7 mouse cellular contexts compared by ENCODE assay signal in the genomic region with DNA sequence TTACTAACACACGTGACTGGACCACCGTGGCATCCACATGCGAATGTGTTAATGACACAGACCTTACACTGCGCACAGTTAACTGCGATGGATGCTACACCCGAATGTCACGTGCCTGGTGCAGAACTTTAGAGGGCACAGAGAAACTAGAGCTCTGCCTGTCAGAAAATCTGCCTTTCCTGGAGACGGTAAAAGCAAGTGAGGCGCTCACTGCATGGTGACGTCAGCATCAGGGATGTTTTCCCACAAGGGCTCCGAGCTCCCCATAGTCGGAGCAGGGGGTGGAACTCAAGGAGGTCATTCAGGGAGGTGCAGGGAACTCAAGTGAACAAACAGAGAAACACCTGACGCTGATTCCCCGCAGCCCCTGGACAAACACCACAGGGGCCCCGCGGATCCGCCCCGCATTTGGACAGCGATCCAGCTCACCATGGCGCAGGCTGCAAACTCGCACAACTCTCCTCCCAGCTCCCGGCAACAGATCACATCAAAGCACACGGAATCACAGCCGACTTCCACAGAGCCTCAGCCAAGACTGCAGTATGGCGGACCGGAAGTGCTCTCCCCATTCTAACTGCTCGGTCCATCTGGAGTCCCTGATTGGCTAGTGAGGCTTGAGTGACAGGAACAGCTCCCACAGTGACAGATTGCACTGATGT. TPM values are rescaled to one million over a fixed set of nuclear protein-coding genes. Genes with fewer than 3 reads are reported as not detected.
DNase-seq lines count a peak whose midpoint lies in the region; ATAC-seq and TF ChIP-seq lines count a peak whose summit lies in the region.

A gene (minus strand): TSS at position 539 of the 659 bp plus-strand sequence.

- no peaks in the 10 kb centered on the region; the same call in none of the 2 replicates for H3K79me2 ChIP-seq in heart, adult 2 months (replicated peaks; ENCODE audit: control insufficient read depth, insufficient read depth, low read length)

- H3K9ac ChIP-seq in embryonic facial prominence, embryonic 12.5 days, result peak within 1 kb of the TSS; percentile 74
- H3K9ac ChIP-seq in heart, adult 2 months (ENCODE audit: low read depth, low read length), result peak within 1 kb of the TSS; percentile 73
- peak within 1 kb of the TSS; percentile 82 for H3K9ac ChIP-seq in limb, embryonic 11.5 days (ENCODE audit: low read length)
- peak within 1 kb of the TSS; percentile 90 for H3K9ac ChIP-seq in midbrain, embryonic 13.5 days (replicated peaks)

- peak; percentile 97 for ATAC-seq in embryonic facial prominence, embryonic 12.5 days (ENCODE audit: insufficient number of reproducible peaks, insufficient read depth, low FRiP score, low TSS enrichment)
- peak; percentile 100 for ATAC-seq in limb, embryonic 11.5 days (ENCODE audit: insufficient number of reproducible peaks, low FRiP score, low TSS enrichment, low read depth)
- ATAC-seq in midbrain, embryonic 13.5 days, result peak; percentile 100

- no peaks in the 10 kb centered on the region for H3K4me1 ChIP-seq in embryonic facial prominence, embryonic 12.5 days
- no peaks in the 10 kb centered on the region for H3K4me1 ChIP-seq in heart, adult 2 months (ENCODE audit: control insufficient read depth, insufficient read depth, low read length)
- no peaks in the 10 kb centered on the region for H3K4me1 ChIP-seq in kidney, adult 2 months (ENCODE audit: control insufficient read depth, insufficient read depth, low read length)
- H3K4me1 ChIP-seq in limb, embryonic 11.5 days (ENCODE audit: control insufficient read depth, insufficient read depth, low read length), result 0 out of 2 replicates have a peak, but pooled peaks cover 3% of the 10 kb centered on the region
- H3K4me1 ChIP-seq in midbrain, embryonic 13.5 days (replicated peaks), result peaks cover 14% of the 10 kb centered on the region
- H3K4me1 ChIP-seq in small intestine, adult 2 months (ENCODE audit: control insufficient read depth, insufficient read depth, insufficient read length, low read length), result peaks cover 3% of the 10 kb centered on the region; the same call in 1 of the 2 replicates

- no peak for TF ChIP-seq CTCF in heart, adult 2 months (IDR thresholded peaks at IDR 0.05)
- no peak for TF ChIP-seq CTCF in kidney, adult 2 months (conservative IDR thresholded peaks at IDR 0.05; ENCODE audit: insufficient read depth, insufficient read length, low read depth, low read length)
- no peak for TF ChIP-seq CTCF in small intestine, adult 2 months (IDR thresholded peaks at IDR 0.05; ENCODE audit: extremely low read depth, insufficient read length, insufficient replicate concordance, low read depth, low read length)

- peaks cover 21% of the 10 kb centered on the region for H3K9me3 ChIP-seq in embryonic facial prominence, embryonic 12.5 days
- no peaks in the 10 kb centered on the region; the same call in 1 of the 2 replicates for H3K9me3 ChIP-seq in limb, embryonic 11.5 days (ENCODE audit: control insufficient read depth, low read length)
- peaks cover 20% of the 10 kb centered on the region for H3K9me3 ChIP-seq in midbrain, embryonic 13.5 days

- intact Hi-C loops in heart, adult 2 months (cut with DNase I), result no loop called here

- TF ChIP-seq EP300 in heart, adult 2 months (IDR thresholded peaks at IDR 0.05; ENCODE audit: insufficient read depth, low read depth, low read length), result no peak

- H3K4me3 ChIP-seq in embryonic facial prominence, embryonic 12.5 days, result peak within 1 kb of the TSS; percentile 77
- H3K4me3 ChIP-seq in heart, adult 2 months, result peak within 1 kb of the TSS; percentile 79
- H3K4me3 ChIP-seq in kidney, adult 2 months (ENCODE audit: insufficient read depth, low read depth, low read length), result peak within 1 kb of the TSS; percentile 67
- H3K4me3 ChIP-seq in limb, embryonic 11.5 days (ENCODE audit: low read depth, low read length), result peak within 1 kb of the TSS; percentile 83
- peak within 1 kb of the TSS; percentile 73 for H3K4me3 ChIP-seq in midbrain, embryonic 13.5 days (replicated peaks)
- peak within 1 kb of the TSS; percentile 95 for H3K4me3 ChIP-seq in small intestine, adult 2 months (ENCODE audit: low read depth, low read length)

- peak; percentile 76 for TF ChIP-seq POLR2A in heart, adult 2 months (IDR thresholded peaks at IDR 0.05; ENCODE audit: insufficient read depth, low read depth, low read length)
- no peak for TF ChIP-seq POLR2A in kidney, adult 2 months (IDR thresholded peaks at IDR 0.05; ENCODE audit: low read depth, low read length)
- TF ChIP-seq POLR2A in small intestine, adult 2 months (IDR thresholded peaks at IDR 0.05; ENCODE audit: low read depth, low read length), result 0 out of 2 replicates have a peak, but pooled peaks have one; percentile 15

- peak; percentile 66 for DNase-seq in adrenal gland, postnatal 25 days
- DNase-seq in heart, adult 2 months, result peak; percentile 73 to 85
- peak; percentile 94 for DNase-seq in kidney, adult 2 months
- DNase-seq in limb, embryonic 11.5 days (ENCODE audit: low spot score), result peak; percentile 83

- WGBS in embryonic facial prominence, embryonic 12.5 days, result 4% methylated on average over 27 of the region's 27 CpGs
- 1% methylated on average over 27 of the region's 27 CpGs for WGBS in heart, adult 2 months
- under 1% methylated on average over 27 of the region's 27 CpGs for WGBS in kidney, adult 2 months
- WGBS in limb, embryonic 11.5 days, result 3% methylated on average over 27 of the region's 27 CpGs
- WGBS in midbrain, embryonic 13.5 days, result 5% methylated on average over 27 of the region's 27 CpGs
- WGBS in small intestine, adult 2 months, result 1% methylated on average over 27 of the region's 27 CpGs

- peak within 1 kb of the TSS; percentile 83 for H3K27ac ChIP-seq in embryonic facial prominence, embryonic 12.5 days
- peak within 1 kb of the TSS; percentile 79 for H3K27ac ChIP-seq in heart, adult 2 months
- H3K27ac ChIP-seq in kidney, adult 2 months (ENCODE audit: insufficient read depth, low read depth, low read length), result no peak within 1 kb of the TSS
- H3K27ac ChIP-seq in limb, embryonic 11.5 days (replicated peaks; ENCODE audit: low read depth, low read length), result 0 out of 2 replicates have a peak within 1 kb of the TSS, but pooled peaks have one; percentile 36
- H3K27ac ChIP-seq in midbrain, embryonic 13.5 days, result peak within 1 kb of the TSS; percentile 84
- peak within 1 kb of the TSS; percentile 33; the same call in 1 of the 2 replicates for H3K27ac ChIP-seq in small intestine, adult 2 months (ENCODE audit: insufficient read depth, low read depth, low read length)

- peaks cover 10% of the 10 kb centered on the region for H3K36me3 ChIP-seq in embryonic facial prominence, embryonic 12.5 days
- no peaks in the 10 kb centered on the region for H3K36me3 ChIP-seq in heart, adult 2 months (ENCODE audit: control insufficient read depth, insufficient read depth, low read length)
- H3K36me3 ChIP-seq in kidney, adult 2 months (ENCODE audit: control insufficient read depth, insufficient read depth, low read length), result no peaks in the 10 kb centered on the region
- peaks cover 2% of the 10 kb centered on the region; the same call in 1 of the 2 replicates for H3K36me3 ChIP-seq in limb, embryonic 11.5 days (ENCODE audit: control insufficient read depth, insufficient read depth, low read length)
- peaks cover 28% of the 10 kb centered on the region for H3K36me3 ChIP-seq in midbrain, embryonic 13.5 days
- 0 out of 2 replicates have a peak, but pooled peaks cover 1% of the 10 kb centered on the region for H3K36me3 ChIP-seq in small intestine, adult 2 months (ENCODE audit: control insufficient read depth, insufficient read depth, low read length)

- peak within 1 kb of the TSS; percentile 64 for H3K4me2 ChIP-seq in embryonic facial prominence, embryonic 12.5 days (replicated peaks)
- peak within 1 kb of the TSS; percentile 54 for H3K4me2 ChIP-seq in limb, embryonic 11.5 days (ENCODE audit: low read depth, severe bottlenecking)
- peak within 1 kb of the TSS; percentile 72 for H3K4me2 ChIP-seq in midbrain, embryonic 13.5 days (replicated peaks)

- H3K27me3 ChIP-seq in embryonic facial prominence, embryonic 12.5 days, result no peaks in the 10 kb centered on the region
- H3K27me3 ChIP-seq in heart, adult 2 months (ENCODE audit: control insufficient read depth, insufficient read depth, low read length), result no peaks in the 10 kb centered on the region
- H3K27me3 ChIP-seq in kidney, adult 2 months (replicated peaks; ENCODE audit: control insufficient read depth, insufficient read depth, low read length), result no peaks in the 10 kb centered on the region
- H3K27me3 ChIP-seq in limb, embryonic 11.5 days (ENCODE audit: control insufficient read depth, insufficient read depth, low read length), result no peaks in the 10 kb centered on the region
- H3K27me3 ChIP-seq in midbrain, embryonic 13.5 days, result no peaks in the 10 kb centered on the region
- no peaks in the 10 kb centered on the region for H3K27me3 ChIP-seq in small intestine, adult 2 months (ENCODE audit: control insufficient read depth, insufficient read depth, low read length)

RNA-seq across cellular contexts. Expression of the gene that starts here (rescaled TPM):
- 6.4 and 7.0 TPM in 2 replicates for total RNA-seq in adrenal gland, postnatal 25 days (2021)
- 17.1 and 18.0 TPM in 2 replicates for polyA plus RNA-seq in embryonic facial prominence, embryonic 12.5 days (2016; fragmentation: Nextera tagmentation; extraction: Ambion mirVana)
- 1 to 10 TPM; 4.8 to 5.4 TPM for total RNA-seq in heart, adult 2 months (2021)
- polyA plus RNA-seq in heart, adult 2 months (2012; rRNA removed), result 1.6 and 3.0 TPM in 2 replicates
- 1.2 and 1.8 TPM in 2 replicates for polyA plus RNA-seq in kidney, adult 2 months (2012; rRNA removed)
- 15.8 and 15.9 TPM in 2 replicates for polyA plus RNA-seq in limb, embryonic 11.5 days (2014; fragmentation: Nextera tagmentation; extraction: Ambion mirVana)
- 22.4 and 22.8 TPM in 2 replicates for polyA plus RNA-seq in midbrain, embryonic 13.5 days (2015; fragmentation: Nextera tagmentation; extraction: Ambion mirVana)
- 0.13 and 0.24 TPM in 2 replicates for polyA plus RNA-seq in small intestine, adult 2 months (2012; rRNA removed)
